In genomic region chr7:46208131-46208530, GRCm38 (mm10) we compare ENCODE assay signal across 17 mouse cellular contexts. TPM values are rescaled to one million over a fixed set of nuclear protein-coding genes. Genes with fewer than 3 reads are reported as not detected.
DNase-seq lines count a peak whose midpoint lies in the region.
"Had no signal": no experiment of that assay in that cellular context is flagged by ENCODE, and none has a peak within 500 bp of the region (broad histone marks: within the 10 kb centered on the region; RNA-seq: fewer than 3 reads in every experiment).

No protein-coding gene starts in this region.

- DNase-seq in left cerebral cortex, postnatal 10 days (ENCODE audit: extremely low spot score in 1 of 2, low spot score in 2 of 2) = peak; percentile 28 to 50
- no peak for DNase-seq in left cerebral cortex, postnatal 36 days (ENCODE audit: low spot score in 2 of 2)
- DNase-seq in right cerebral cortex, postnatal 10 days (ENCODE audit: low spot score in 2 of 2) = peak; percentile 73 to 79
- no peak for DNase-seq in right cerebral cortex, postnatal 36 days (ENCODE audit: low spot score in 2 of 2)
- peak; percentile 44 for DNase-seq in right cerebral cortex, postnatal 4 days
- DNase-seq in right cerebral cortex, postnatal 25 days = no peak
- DNase-seq in kidney, adult 11 months = no peak
- DNase-seq: adrenal gland, adult 2 months; adrenal gland, postnatal 10 days; adrenal gland, postnatal 25 days; cerebellum, adult 11-12 months; cerebellum, adult 2 months; cerebellum, adult 9-10 months; cerebellum, postnatal 10 days; cerebellum, postnatal 25 days had no signal

- intact Hi-C loops in left cerebral cortex, postnatal 10 days (cut with DNase I) = no loop called here
- intact Hi-C loops in left cerebral cortex, postnatal 36 days (cut with DNase I) = no loop called here

RNA-seq across cellular contexts. Expression of gene Abcc8, which starts 28.3 kb away (rescaled TPM):
- 10 to 100 TPM; 28.8 to 31.1 TPM for total RNA-seq in left cerebral cortex, postnatal 10 days (2021)
- 10 to 100 TPM; 36.5 to 37.3 TPM for total RNA-seq in left cerebral cortex, postnatal 36 days (2021)
- total RNA-seq: MEL had no signal

RNA-seq across cellular contexts. Expression of gene Ush1c, which starts 30.2 kb away (rescaled TPM):
- under 1 TPM in 1 of 2 experiments, not detected in 1; 0.16 TPM for total RNA-seq in left cerebral cortex, postnatal 10 days (2021)
- total RNA-seq in left cerebral cortex, postnatal 36 days (2021) = under 1 TPM; 0.11 to 0.35 TPM
- total RNA-seq: MEL had no signal

RNA-seq across cellular contexts. Expression of gene Otog, which starts 32.7 kb away (rescaled TPM):
- under 1 TPM; 0.26 to 0.34 TPM for total RNA-seq in left cerebral cortex, postnatal 10 days (2021)
- total RNA-seq in left cerebral cortex, postnatal 36 days (2021) = under 1 TPM; 0.07 to 0.10 TPM
- total RNA-seq: adrenal gland, postnatal 4 days; MEL had no signal

Comparison
In these comparisons a context has a peak if more than half of its experiments do, and no peak if none do; other contexts are left out.
1. DNase-seq: peak in left cerebral cortex, postnatal 10 days (2 of 2), right cerebral cortex, postnatal 10 days (2 of 2) and right cerebral cortex, postnatal 4 days (single experiment); none in left cerebral cortex, postnatal 36 days (0 of 2), right cerebral cortex, postnatal 36 days (0 of 2), right cerebral cortex, postnatal 25 days (single experiment) and kidney, adult 11 months (single experiment).